Mouse (Mus musculus): Measurements from ENCODE around the gene Hlf. TPM values are rescaled to one million over a fixed set of nuclear protein-coding genes. Genes with fewer than 3 reads are reported as not detected.
A peak's percentile ranks its signal among the peaks of the same experiment; 100 is the strongest.

The Hlf gene
- polyA plus RNA-seq, 1 experiment from 2014 or later = 1.8 TPM

DNA sequence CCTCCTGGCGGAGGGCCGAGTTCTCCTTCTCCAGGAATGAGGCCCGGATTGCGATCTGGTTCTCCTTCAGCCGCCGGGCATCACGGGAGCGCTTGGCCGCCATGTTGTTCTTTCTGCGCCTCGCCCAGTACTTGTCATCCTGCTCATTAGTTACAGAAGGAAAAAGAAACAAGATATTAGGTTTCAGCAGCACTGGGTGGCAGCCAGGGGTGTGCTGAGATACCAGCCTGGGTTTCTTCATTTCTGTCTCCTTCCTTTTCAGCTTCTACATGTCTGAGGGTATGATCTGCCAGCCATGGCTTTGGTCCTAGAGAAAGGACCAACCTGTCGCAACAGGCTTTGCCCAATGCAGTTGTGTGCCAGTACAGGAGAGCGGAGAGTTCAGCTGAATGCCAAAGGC, 49.9 kb downstream of the Hlf start:
- ATAC-seq (no peak), DNase-seq (ENCODE audit: low spot score) (no peak)
- no peak overlapping the region for H3K27ac ChIP-seq (ENCODE audit: low read length)
- no peak for TF ChIP-seq CTCF (IDR thresholded peaks at IDR 0.05)
- H3K4me2 ChIP-seq (replicated peaks; ENCODE audit: low read depth, low read length) = no peak overlapping the region
- H3K9me3 ChIP-seq (ENCODE audit: low read length) = no peaks in the 10 kb centered on the region
- WGBS = 95% methylated on average over 13 of the region's 13 CpGs
- H3K9ac ChIP-seq (replicated peaks; ENCODE audit: low read depth) = no peak overlapping the region
- no peak overlapping the region for H3K4me3 ChIP-seq (ENCODE audit: low read depth, low read length)
- no peaks in the 10 kb centered on the region for H3K36me3 ChIP-seq (ENCODE audit: insufficient read depth, low read length)
- H3K4me1 ChIP-seq (ENCODE audit: insufficient read depth, low read depth, low read length) = no peaks in the 10 kb centered on the region
- no peaks in the 10 kb centered on the region for H3K27me3 ChIP-seq (replicated peaks; ENCODE audit: insufficient read depth, low read length)

DNA sequence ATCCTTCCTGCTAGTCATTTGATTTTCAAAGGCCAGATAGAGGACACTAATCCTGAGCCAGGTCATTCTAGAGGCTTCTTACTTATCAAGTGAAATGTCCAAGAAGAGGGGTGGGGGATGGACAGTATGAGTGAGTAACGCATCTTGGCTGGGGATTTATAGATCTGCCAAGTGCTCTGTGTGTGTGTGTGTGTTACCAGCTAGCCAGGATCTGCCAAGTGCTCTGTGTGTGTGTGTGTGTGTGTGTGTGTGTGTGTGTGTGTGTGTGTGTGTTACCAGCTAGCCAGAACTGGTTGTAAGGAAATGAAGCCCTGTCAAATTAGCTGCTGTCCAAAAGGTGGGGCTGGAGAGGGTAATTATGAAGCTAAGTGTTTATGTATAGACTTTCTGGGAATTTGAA, 55.9 kb downstream of the Hlf start:
- ATAC-seq (no peak), DNase-seq (ENCODE audit: low spot score) (no peak)
- Histone ChIP-seq H3K36me3 (ENCODE audit: insufficient read depth, low read length) (no peaks in the 10 kb centered on the region), H3K4me1 (ENCODE audit: insufficient read depth, low read depth, low read length) (no peaks in the 10 kb centered on the region), H3K27me3 (replicated peaks; ENCODE audit: insufficient read depth, low read length) (no peaks in the 10 kb centered on the region), H3K27ac (ENCODE audit: low read length) (no peak overlapping the region), H3K4me2 (replicated peaks; ENCODE audit: low read depth, low read length) (no peak overlapping the region), H3K9ac (replicated peaks; ENCODE audit: low read depth) (no peak overlapping the region), H3K9me3 (ENCODE audit: low read length) (no peaks in the 10 kb centered on the region), H3K4me3 (ENCODE audit: low read depth, low read length) (no peak overlapping the region)
- 38% methylated on average over 1 of the region's 1 CpGs for WGBS
- TF ChIP-seq CTCF (IDR thresholded peaks at IDR 0.05) = no peak
- TF ChIP-seq EP300 (IDR thresholded peaks at IDR 0.05) = no peak

DNA sequence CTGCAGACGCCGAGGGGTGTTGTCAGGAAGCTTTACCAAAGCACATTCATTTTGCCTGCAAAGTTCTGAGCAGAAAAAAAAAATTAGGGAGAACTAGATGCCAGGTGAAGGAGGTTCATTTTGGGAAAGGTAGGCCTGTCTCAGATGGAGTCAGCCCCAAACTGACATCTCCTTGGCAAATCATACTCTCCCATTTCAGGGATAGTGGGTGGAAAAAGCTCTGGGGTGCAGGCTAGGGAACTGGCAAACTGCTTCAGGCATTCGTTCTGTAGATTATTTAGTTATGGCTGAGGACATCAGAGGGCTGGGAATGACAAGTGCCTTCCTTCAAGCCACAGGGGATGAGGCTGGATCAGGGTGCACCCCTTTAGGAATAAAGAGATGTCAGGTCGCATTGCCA, 58.0 kb downstream of the Hlf start:
- DNase-seq (ENCODE audit: low spot score) (no peak), ATAC-seq (no peak)
- H3K4me3 ChIP-seq (ENCODE audit: low read depth, low read length) = no peak overlapping the region
- H3K4me2 ChIP-seq (replicated peaks; ENCODE audit: low read depth, low read length) = no peak overlapping the region
- H3K9ac ChIP-seq (replicated peaks; ENCODE audit: low read depth) = no peak overlapping the region
- WGBS = 66% methylated on average over 4 of the region's 4 CpGs
- no peaks in the 10 kb centered on the region for H3K36me3 ChIP-seq (ENCODE audit: insufficient read depth, low read length)
- H3K4me1 ChIP-seq (ENCODE audit: insufficient read depth, low read depth, low read length) = no peaks in the 10 kb centered on the region
- H3K27ac ChIP-seq (ENCODE audit: low read length) = no peak overlapping the region
- no peaks in the 10 kb centered on the region for H3K9me3 ChIP-seq (ENCODE audit: low read length)
- H3K27me3 ChIP-seq (replicated peaks; ENCODE audit: insufficient read depth, low read length) = no peaks in the 10 kb centered on the region
- TF ChIP-seq CTCF (IDR thresholded peaks at IDR 0.05) = no peak
- TF ChIP-seq EP300 (IDR thresholded peaks at IDR 0.05) = no peak

DNA sequence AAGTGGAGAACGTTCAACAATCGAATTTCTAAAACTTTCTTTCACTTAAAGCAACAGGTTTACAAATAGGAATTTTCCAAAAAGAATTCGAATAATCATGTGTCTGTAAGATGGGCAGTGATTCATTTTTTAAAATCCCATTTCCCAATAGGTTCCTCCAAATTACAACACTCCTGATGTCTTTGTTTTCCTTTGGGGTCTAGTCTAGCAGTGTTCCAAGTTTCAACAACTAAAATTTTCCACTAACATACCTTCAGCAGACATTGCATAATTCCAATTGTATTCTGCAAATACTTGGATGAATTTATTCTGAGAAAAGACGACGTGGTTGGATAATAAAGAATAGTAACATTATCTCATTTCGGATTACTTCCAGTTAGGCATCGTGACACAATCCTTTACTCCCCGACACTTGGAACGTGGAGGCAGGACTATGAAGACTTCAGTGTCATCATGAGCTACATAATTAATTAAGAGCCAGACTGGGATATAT, 60.4 kb downstream of the Hlf start:
- H3K27ac ChIP-seq (ENCODE audit: low read length) = no peak overlapping the region
- H3K4me3 ChIP-seq (ENCODE audit: low read depth, low read length) = no peak overlapping the region
- DNase-seq (ENCODE audit: low spot score) (peak; percentile 67), ATAC-seq (peak; percentile 52)
- H3K4me1 ChIP-seq (ENCODE audit: insufficient read depth, low read depth, low read length) = no peaks in the 10 kb centered on the region
- WGBS = 67% methylated on average over 9 of the region's 9 CpGs
- H3K9ac ChIP-seq (replicated peaks; ENCODE audit: low read depth) = no peak overlapping the region
- no peaks in the 10 kb centered on the region for H3K36me3 ChIP-seq (ENCODE audit: insufficient read depth, low read length)
- TF ChIP-seq CTCF (IDR thresholded peaks at IDR 0.05) (no peak), EP300 (IDR thresholded peaks at IDR 0.05) (no peak)
- no peak overlapping the region for H3K4me2 ChIP-seq (replicated peaks; ENCODE audit: low read depth, low read length)
- no peaks in the 10 kb centered on the region for H3K27me3 ChIP-seq (replicated peaks; ENCODE audit: insufficient read depth, low read length)
- no peaks in the 10 kb centered on the region for H3K9me3 ChIP-seq (ENCODE audit: low read length)

DNA sequence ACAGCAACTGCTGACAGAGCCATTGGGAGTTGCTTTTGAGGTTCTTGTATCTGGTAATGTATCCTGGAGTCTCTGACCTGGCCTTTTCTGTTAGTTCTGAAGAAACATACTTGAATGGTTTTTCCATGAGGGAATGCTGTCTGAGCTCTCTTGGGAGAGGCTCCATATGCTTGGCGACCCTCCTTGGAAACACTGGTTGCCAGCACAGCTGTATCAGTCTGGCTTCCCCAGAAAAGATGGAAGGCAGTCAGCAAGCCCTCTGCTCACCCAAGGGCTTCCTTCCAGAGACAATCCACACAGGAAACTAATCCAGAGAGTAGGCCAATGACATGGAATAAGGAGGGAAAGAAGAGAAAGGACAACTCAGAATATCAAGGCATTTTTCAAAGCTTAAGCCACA, 63.9 kb downstream of the Hlf start:
- no peak overlapping the region for H3K27ac ChIP-seq (ENCODE audit: low read length)
- H3K9me3 ChIP-seq (ENCODE audit: low read length) = no peaks in the 10 kb centered on the region
- no peaks in the 10 kb centered on the region for H3K36me3 ChIP-seq (ENCODE audit: insufficient read depth, low read length)
- 63% methylated on average over 1 of the region's 1 CpGs for WGBS
- no peak overlapping the region for H3K4me2 ChIP-seq (replicated peaks; ENCODE audit: low read depth, low read length)
- H3K4me3 ChIP-seq (ENCODE audit: low read depth, low read length) = no peak overlapping the region
- no peak for DNase-seq (ENCODE audit: low spot score)
- no peaks in the 10 kb centered on the region for H3K4me1 ChIP-seq (ENCODE audit: insufficient read depth, low read depth, low read length)
- no peak for ATAC-seq
- TF ChIP-seq EP300 (IDR thresholded peaks at IDR 0.05) (no peak), CTCF (IDR thresholded peaks at IDR 0.05) (no peak)
- no peaks in the 10 kb centered on the region for H3K27me3 ChIP-seq (replicated peaks; ENCODE audit: insufficient read depth, low read length)
- H3K9ac ChIP-seq (replicated peaks; ENCODE audit: low read depth) = no peak overlapping the region

DNA sequence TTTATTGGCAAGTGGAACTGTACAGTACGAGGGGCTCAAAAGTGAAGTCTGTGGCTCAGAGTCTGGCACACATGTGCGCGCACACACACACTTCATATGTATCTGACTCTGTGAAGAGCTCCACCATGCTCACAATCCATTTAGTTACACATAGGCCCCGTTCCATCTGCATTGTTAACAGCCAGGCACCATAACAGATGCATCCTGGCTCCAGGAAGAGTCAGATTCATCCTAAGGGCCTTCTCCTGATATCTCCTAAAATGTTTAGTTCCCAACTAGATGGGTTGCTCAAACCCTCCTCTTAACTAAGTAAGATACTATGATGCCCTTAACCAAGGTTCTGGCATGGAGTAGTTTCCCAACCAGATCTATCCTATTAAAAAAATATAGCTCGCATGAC, 64.5 kb downstream of the Hlf start:
- Histone ChIP-seq H3K4me1 (ENCODE audit: insufficient read depth, low read depth, low read length) (no peaks in the 10 kb centered on the region), H3K9me3 (ENCODE audit: low read length) (no peaks in the 10 kb centered on the region), H3K36me3 (ENCODE audit: insufficient read depth, low read length) (no peaks in the 10 kb centered on the region), H3K27me3 (replicated peaks; ENCODE audit: insufficient read depth, low read length) (no peaks in the 10 kb centered on the region), H3K27ac (ENCODE audit: low read length) (no peak overlapping the region), H3K4me3 (ENCODE audit: low read depth, low read length) (no peak overlapping the region), H3K9ac (replicated peaks; ENCODE audit: low read depth) (no peak overlapping the region), H3K4me2 (replicated peaks; ENCODE audit: low read depth, low read length) (no peak overlapping the region)
- TF ChIP-seq EP300 (IDR thresholded peaks at IDR 0.05) (no peak), CTCF (IDR thresholded peaks at IDR 0.05) (no peak)
- WGBS = 92% methylated on average over 5 of the region's 5 CpGs
- DNase-seq (ENCODE audit: low spot score) (no peak), ATAC-seq (no peak)

DNA sequence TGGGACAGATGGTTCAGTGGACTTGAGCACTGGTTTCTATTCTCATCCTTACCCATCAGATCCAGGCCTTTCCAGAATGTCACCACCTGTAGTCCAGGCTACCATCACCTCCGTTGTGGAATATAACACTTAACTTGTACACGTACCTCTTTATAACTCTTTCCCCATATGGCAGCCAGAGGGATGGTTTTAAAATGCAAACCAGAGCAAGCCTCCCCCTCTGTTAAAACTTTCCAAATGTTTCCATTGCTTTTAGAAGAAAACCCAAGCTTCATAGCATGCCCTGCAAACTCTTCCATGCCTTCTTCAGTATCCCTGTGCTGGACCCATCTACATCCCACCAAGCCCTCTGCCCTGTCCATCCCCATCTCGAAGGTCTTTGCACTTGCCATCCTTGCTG, 66.1 kb downstream of the Hlf start:
- TF ChIP-seq CTCF (IDR thresholded peaks at IDR 0.05) (no peak), EP300 (IDR thresholded peaks at IDR 0.05) (no peak)
- no peak for DNase-seq (ENCODE audit: low spot score)
- no peak for ATAC-seq
- H3K9me3 ChIP-seq (ENCODE audit: low read length) = no peaks in the 10 kb centered on the region
- no peak overlapping the region for H3K27ac ChIP-seq (ENCODE audit: low read length)
- no peaks in the 10 kb centered on the region for H3K36me3 ChIP-seq (ENCODE audit: insufficient read depth, low read length)
- 83% methylated on average over 3 of the region's 3 CpGs for WGBS
- H3K4me1 ChIP-seq (ENCODE audit: insufficient read depth, low read depth, low read length) = no peaks in the 10 kb centered on the region
- no peak overlapping the region for H3K9ac ChIP-seq (replicated peaks; ENCODE audit: low read depth)
- no peak overlapping the region for H3K4me3 ChIP-seq (ENCODE audit: low read depth, low read length)
- no peaks in the 10 kb centered on the region for H3K27me3 ChIP-seq (replicated peaks; ENCODE audit: insufficient read depth, low read length)
- H3K4me2 ChIP-seq (replicated peaks; ENCODE audit: low read depth, low read length) = no peak overlapping the region

Data from lung, postnatal 0 days (tissue).